Mouse (Mus musculus) intestine, embryonic 16.5 days (tissue): ENCODE data around the gene Rbm17. TPM values are rescaled to one million over a fixed set of nuclear protein-coding genes. Genes with fewer than 3 reads are reported as not detected.

Experiments used
- ATAC-seq: fragments of 200-750 bp; cut with Nextera tagmentation; 2 replicates; pipeline ENCODE4 v1.8.0; 2017; ENCODE audit warnings: moderate TSS enrichment, moderate library complexity
- H3K27ac ChIP-seq: fragments of 300-500 bp; sonication (generic); 2 replicates; pipeline ENCODE4 v1.5.1; 2014; ENCODE audit warnings: mild to moderate bottlenecking, low read length
- H3K27me3 ChIP-seq: fragments of 300-500 bp; sonication (generic); replicated peaks from 2 replicates; pipeline ENCODE4 v1.6.1; 2014; ENCODE audit warnings: low read length, control low read depth, mixed read lengths; ENCODE audit not compliant: control insufficient read depth, insufficient read depth
- H3K36me3 ChIP-seq: fragments of 300-500 bp; sonication (generic); 2 replicates; pipeline ENCODE4 v1.6.1; 2014; ENCODE audit warnings: low read length, control low read depth; ENCODE audit not compliant: control insufficient read depth, insufficient read depth
- H3K4me1 ChIP-seq: fragments of 300-500 bp; sonication (generic); 2 replicates; pipeline ENCODE4 v1.6.1; 2014; ENCODE audit warnings: low read length, control low read depth, mixed read lengths; ENCODE audit not compliant: control insufficient read depth, insufficient read depth
- H3K4me2 ChIP-seq: fragments of 300-500 bp; sonication (generic); 2 replicates; pipeline ENCODE4 v1.6.1; 2014; ENCODE audit warnings: low read depth, low read length, control low read depth
- H3K4me3 ChIP-seq: fragments of 300-500 bp; sonication (generic); 2 replicates; pipeline ENCODE4 v1.5.1; 2014; ENCODE audit warnings: mild to moderate bottlenecking, low read length
- H3K9ac ChIP-seq: fragments of 300-500 bp; sonication (generic); 2 replicates; pipeline ENCODE4 v1.6.1; 2014; ENCODE audit warnings: low read depth, low read length
- H3K9me3 ChIP-seq: fragments of 300-500 bp; sonication (generic); 2 replicates; pipeline ENCODE4 v1.6.1; 2016; ENCODE audit warnings: low read length, control low read depth; ENCODE audit not compliant: control insufficient read depth
- WGBS: fragments of 180-500 bp; shearing (Covaris S2); extraction: QIAGEN DNeasy Blood & Tissue Kit; methylation state at CpG from one replicate; pipeline ENCODE4 v1.1.7; 2014; 5-methylcytosine and 5-hydroxymethylcytosine counted together
- polyA plus RNA-seq: library from polyadenylated mRNA; unstranded; fragments of >200 nt; fragmentation: Nextera tagmentation; extraction: Ambion mirVana; gene quantifications from 2 replicates; pipeline ENCODE4 v1.2.1, GENCODE M21; 2015

Rbm17 gene
- polyA plus RNA-seq, 1 experiment from 2014 or later: 115 TPM

DNA sequence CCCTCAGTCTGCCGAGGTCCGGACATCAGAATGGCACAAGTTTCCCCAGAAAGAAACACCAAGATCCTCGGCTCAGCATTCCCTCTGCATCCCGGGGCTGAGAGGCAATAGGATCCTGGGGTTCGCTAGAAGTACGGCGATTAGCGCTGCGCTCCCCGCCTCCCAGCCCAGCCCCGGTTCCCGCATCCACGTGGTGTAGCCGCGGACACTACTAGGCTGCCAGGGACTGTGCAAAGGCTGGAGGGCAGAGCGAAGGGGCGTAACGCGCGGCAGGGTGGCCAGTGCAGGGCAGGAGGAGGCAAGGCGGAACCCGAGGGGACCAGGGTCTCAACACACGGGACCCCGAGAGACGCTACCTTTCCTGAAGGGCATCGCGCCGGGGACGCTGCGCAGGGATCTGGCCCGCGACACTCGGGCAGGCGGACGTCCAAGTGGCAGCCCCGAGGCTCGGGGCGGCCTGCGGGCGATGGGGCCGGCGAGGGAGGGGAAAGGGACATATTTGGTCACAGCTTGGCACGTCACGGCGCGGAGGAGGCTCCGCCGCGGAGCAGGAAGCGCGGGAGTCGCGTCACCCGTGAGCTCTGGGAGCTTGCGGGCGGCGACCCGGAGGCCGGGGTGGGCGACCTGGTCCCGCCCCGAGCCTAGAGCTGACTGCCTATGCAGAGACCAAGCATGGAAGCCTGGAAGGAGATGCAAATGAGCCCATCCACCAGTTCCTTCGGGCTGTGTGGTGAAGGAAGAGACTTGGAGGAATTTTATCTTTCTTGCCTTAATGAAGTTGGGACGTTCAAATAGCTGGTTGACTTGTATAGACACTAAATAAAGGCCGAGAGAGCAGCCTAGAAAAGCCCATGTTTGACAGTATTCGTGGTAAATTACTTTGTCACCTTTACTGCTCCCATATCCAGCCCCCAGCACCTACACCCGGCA is 50.2 kb downstream of the Rbm17 start, which contains the start of gene Pfkfb3:
TSS of gene Pfkfb3 (minus strand) at position 607 of the 930 bp plus-strand sequence.
- Histone ChIP-seq H3K36me3 (no peaks in the 10 kb centered on the region), H3K4me1 (peaks cover 11% of the 10 kb centered on the region), H3K4me2 (peak within 1 kb of the TSS; percentile 92), H3K27me3 (peaks cover 3% of the 10 kb centered on the region; the same call in 1 of the 2 replicates), H3K4me3 (peak within 1 kb of the TSS; percentile 70), H3K9ac (peak within 1 kb of the TSS; percentile 69), H3K27ac (no peak within 1 kb of the TSS), H3K9me3 (no peaks in the 10 kb centered on the region)
- ATAC-seq: peak; percentile 87
- 2% methylated on average over 67 of the region's 67 CpGs for WGBS

DNA sequence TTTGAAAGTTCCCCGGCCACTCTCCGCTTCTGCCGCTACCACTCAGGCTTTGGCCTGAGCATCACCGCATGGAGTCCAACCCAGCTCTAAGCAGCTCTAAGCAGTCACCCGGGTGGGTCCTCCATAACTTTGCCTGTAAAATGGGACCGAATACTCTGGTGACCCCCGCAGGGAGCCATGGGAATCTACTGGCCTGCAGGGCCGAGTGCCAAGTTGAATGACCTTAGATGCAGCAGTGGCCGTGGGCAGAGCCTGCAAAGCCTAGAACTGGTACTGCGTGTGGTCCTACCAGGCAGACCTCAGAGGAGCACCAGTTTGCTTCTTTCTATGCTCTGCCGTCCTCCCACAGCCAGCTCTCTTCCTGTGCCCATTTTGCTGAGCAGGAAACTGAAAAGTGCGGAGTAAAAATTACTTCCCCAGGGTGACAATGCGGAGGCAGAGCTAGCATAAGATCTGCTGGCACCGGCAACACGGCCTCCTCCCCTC is 50.9 kb downstream of the Rbm17 start:
- Histone ChIP-seq H3K4me1 (peaks cover 11% of the 10 kb centered on the region), H3K4me3 (peak overlapping the region; percentile 70), H3K9ac (peak overlapping the region; percentile 69), H3K27me3 (peaks cover 3% of the 10 kb centered on the region; the same call in 1 of the 2 replicates), H3K27ac (no peak overlapping the region), H3K9me3 (no peaks in the 10 kb centered on the region), H3K36me3 (no peaks in the 10 kb centered on the region), H3K4me2 (peak overlapping the region; percentile 92)
- ATAC-seq: peak; percentile 32
- 13% methylated on average over 15 of the region's 15 CpGs for WGBS

DNA sequence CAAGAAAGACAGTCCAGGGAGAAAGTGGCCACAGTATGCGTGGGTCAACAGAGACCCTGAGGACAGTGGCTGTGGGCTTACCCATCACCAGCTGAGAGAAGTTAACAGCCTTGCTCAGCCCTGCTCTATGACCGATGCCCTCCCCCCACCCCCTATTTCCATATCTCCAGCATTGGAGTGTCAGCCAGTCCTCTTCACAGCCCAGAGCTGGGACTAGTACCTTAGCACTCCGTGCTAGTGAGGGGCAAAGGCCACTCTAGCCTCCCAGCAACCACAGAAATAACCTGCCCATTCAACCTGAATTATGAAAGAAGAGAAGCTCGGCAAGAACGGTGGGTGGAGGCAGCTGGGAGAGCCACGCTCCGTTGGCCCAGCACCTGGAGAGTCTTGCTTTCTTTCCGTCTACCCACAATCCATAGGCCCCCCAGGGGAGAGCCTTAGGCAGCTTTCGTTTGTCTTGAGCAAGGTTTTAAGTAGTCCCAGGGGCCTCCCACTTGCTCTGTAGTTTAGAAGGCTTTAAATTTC is 51.6 kb downstream of the Rbm17 start:
- H3K27ac ChIP-seq: no peak overlapping the region
- peak overlapping the region; percentile 92 for H3K4me2 ChIP-seq
- no peaks in the 10 kb centered on the region for H3K9me3 ChIP-seq
- no peaks in the 10 kb centered on the region for H3K36me3 ChIP-seq
- peak overlapping the region; percentile 69; the same call in 1 of the 2 replicates for H3K9ac ChIP-seq
- 16% methylated on average over 9 of the region's 9 CpGs for WGBS
- H3K27me3 ChIP-seq: peaks cover 3% of the 10 kb centered on the region; the same call in 1 of the 2 replicates
- ATAC-seq: peak; percentile 41
- H3K4me3 ChIP-seq: peak overlapping the region; percentile 70; the same call in 1 of the 2 replicates
- peaks cover 11% of the 10 kb centered on the region for H3K4me1 ChIP-seq

DNA sequence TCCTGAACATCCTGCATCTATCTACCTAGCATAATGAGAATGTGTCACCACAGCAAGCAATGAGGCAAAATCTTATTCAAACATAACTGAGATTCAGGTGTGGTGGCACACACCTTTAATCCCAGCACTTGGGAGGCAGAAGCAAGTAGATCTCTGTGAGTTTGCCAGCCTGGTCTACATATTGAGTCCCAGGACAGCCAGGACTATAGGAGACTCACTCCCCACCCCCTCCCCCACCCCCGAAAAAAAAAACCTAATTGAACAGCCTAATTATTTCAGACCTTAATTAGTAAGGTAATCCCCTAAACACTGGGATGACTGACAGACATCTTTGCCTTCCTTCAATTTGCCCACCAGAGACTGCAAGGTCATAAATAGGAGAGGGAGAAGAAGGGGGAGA is 52.2 kb downstream of the Rbm17 start:
- Histone ChIP-seq H3K4me2 (no peak overlapping the region), H3K27ac (no peak overlapping the region), H3K4me3 (no peak overlapping the region), H3K9me3 (no peaks in the 10 kb centered on the region), H3K4me1 (peaks cover 11% of the 10 kb centered on the region), H3K9ac (no peak overlapping the region), H3K36me3 (no peaks in the 10 kb centered on the region), H3K27me3 (peaks cover 3% of the 10 kb centered on the region; the same call in 1 of the 2 replicates)
- ATAC-seq: no peak
- WGBS: 24% methylated on average over 1 of the region's 1 CpGs

DNA sequence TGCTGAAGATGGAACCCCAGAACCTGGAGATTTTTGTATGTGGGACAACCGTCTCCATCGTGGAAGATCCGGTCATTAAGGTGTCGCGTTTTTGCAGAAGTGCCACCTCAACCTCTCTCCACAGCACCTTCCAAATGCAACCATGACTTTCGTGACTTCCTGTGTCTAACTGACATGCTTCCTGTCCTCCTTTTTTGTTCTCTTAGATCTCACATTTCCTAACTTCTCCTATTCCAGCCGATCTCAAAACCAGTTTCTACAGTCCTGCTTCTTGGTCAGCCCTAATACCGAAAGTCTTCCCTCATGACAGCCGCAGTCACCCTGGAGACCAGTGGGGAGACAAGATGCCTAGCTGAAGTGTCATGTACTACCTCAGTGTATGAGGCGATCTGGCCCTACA is 55.4 kb downstream of the Rbm17 start:
- no peak overlapping the region for H3K9ac ChIP-seq
- H3K4me1 ChIP-seq: peaks cover 11% of the 10 kb centered on the region
- WGBS: 82% methylated on average over 10 of the region's 10 CpGs
- no peak overlapping the region for H3K27ac ChIP-seq
- no peak for ATAC-seq
- no peak overlapping the region for H3K4me2 ChIP-seq
- no peak overlapping the region for H3K4me3 ChIP-seq
- H3K27me3 ChIP-seq: peaks cover 3% of the 10 kb centered on the region; the same call in 1 of the 2 replicates
- H3K36me3 ChIP-seq: no peaks in the 10 kb centered on the region
- no peaks in the 10 kb centered on the region for H3K9me3 ChIP-seq

DNA sequence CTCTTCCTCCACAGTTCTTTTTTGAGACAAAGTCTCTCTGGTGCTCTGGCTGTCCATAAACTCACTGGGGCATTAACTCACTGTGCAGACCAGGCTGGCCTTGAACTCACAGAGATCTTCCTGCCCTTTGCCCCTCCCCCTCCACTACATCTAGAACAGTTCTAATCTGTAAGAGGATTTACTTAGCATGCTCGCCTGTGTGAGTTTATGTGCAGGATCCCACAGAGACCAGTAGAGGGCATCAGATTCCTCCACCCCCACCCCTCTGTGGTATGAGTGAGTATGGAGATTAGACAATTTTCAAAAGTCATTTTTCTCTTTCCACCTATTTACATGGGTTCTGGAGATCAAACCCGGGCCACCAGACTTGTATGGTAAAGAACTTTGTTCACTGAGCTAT is 56.3 kb downstream of the Rbm17 start:
- H3K9me3 ChIP-seq: no peaks in the 10 kb centered on the region
- H3K27ac ChIP-seq: no peak overlapping the region
- no peak overlapping the region for H3K4me3 ChIP-seq
- ATAC-seq: no peak
- no peak overlapping the region for H3K4me2 ChIP-seq
- WGBS: 70% methylated on average over 2 of the region's 2 CpGs
- H3K4me1 ChIP-seq: peaks cover 5% of the 10 kb centered on the region
- H3K36me3 ChIP-seq: no peaks in the 10 kb centered on the region
- H3K27me3 ChIP-seq: no peaks in the 10 kb centered on the region; the same call in 1 of the 2 replicates
- no peak overlapping the region for H3K9ac ChIP-seq

DNA sequence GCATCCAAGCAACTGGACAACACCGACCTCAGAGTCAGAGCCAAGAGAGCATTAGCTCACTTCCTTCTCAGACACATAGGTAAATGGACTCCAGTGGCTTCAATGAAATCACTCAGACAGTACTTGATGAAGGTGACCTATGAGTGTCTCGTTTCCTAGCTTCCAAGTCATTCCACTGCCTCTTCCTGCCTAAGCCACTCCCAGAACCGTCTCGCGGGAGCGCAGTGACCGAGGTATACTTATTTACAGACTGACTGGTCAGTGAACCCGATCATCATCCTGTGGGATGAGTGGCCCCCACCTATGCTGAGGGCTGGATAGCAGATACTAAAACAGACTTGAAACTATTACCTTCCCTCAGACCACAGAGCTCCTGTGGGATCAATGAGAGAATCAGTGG is 57.9 kb downstream of the Rbm17 start:
- Histone ChIP-seq H3K9ac (no peak overlapping the region), H3K4me3 (no peak overlapping the region), H3K9me3 (no peaks in the 10 kb centered on the region), H3K27ac (no peak overlapping the region), H3K27me3 (no peaks in the 10 kb centered on the region), H3K36me3 (no peaks in the 10 kb centered on the region), H3K4me1 (no peaks in the 10 kb centered on the region), H3K4me2 (no peak overlapping the region)
- 76% methylated on average over 8 of the region's 8 CpGs for WGBS
- ATAC-seq: no peak

DNA sequence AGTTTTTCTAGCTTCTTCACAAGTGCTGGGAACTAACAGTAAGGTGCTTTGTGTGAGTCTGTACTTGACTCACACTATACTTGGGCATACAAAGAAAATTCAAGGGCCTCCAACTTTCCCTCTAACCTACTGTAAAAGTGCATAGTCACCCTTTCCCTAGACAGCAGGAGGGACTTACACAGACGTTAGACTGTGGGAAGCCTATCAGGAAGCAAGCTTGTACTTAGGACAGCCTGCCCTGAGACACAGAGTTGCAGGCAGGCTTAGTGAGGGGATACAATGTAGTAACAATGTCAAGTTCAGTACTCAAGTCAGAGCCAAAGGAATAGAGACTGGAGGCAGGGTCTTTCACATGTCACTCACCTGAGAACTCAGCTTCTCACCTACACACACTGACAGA is 58.6 kb downstream of the Rbm17 start:
- H3K27ac ChIP-seq: no peak overlapping the region
- no peak overlapping the region for H3K4me3 ChIP-seq
- H3K4me2 ChIP-seq: no peak overlapping the region
- no peaks in the 10 kb centered on the region for H3K27me3 ChIP-seq
- H3K4me1 ChIP-seq: no peaks in the 10 kb centered on the region
- no peaks in the 10 kb centered on the region for H3K36me3 ChIP-seq
- H3K9ac ChIP-seq: no peak overlapping the region
- WGBS: 21% methylated on average over 1 of the region's 1 CpGs
- no peak for ATAC-seq
- H3K9me3 ChIP-seq: no peaks in the 10 kb centered on the region

DNA sequence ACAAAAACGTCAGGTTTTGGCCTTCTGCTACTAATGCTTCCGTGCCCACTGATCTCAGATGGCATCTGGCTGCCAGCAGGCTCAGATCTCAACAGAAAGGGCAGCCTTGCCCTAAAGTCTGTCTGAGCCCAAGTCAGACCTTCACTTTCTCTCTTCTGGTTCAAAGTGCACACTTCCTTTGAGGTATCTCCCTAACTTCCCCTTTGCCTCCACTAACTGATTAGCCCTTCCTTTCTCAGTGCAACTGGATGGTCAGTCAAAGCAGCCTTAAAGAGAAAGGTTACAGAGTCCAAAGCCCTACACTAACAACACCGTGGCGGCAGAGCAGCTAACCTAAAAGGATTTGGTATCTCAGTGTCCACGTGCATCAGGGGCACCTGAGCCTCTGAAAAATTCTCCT is 59.6 kb downstream of the Rbm17 start:
- H3K4me2 ChIP-seq: no peak overlapping the region

More for the DNA sequence above, 59.6 kb downstream of the Rbm17 start:
- ATAC-seq: no peak
- WGBS: 77% methylated on average over 5 of the region's 5 CpGs
- Histone ChIP-seq H3K9ac (no peak overlapping the region), H3K36me3 (no peaks in the 10 kb centered on the region), H3K4me1 (no peaks in the 10 kb centered on the region), H3K27me3 (no peaks in the 10 kb centered on the region), H3K9me3 (no peaks in the 10 kb centered on the region), H3K27ac (no peak overlapping the region), H3K4me3 (no peak overlapping the region)
